Mouse (Mus musculus) inflammation-experienced regulatory T-cells, adult 6 months (primary cell): ENCODE measurements around the gene Ascl5. TPM values are rescaled to one million over a fixed set of nuclear protein-coding genes. Genes with fewer than 3 reads are reported as not detected.

Experiments used
- ATAC-seq: one replicate; pipeline ENCODE4 v1.8.0; 2017
- polyA plus RNA-seq, 3 experiments: library from polyadenylated mRNA; unstranded; fragments of 100-300 nt; shearing (Covaris generic); gene quantifications; one replicate each; pipeline ENCODE4 v1.2.1; 2017

Gene Ascl5
- polyA plus RNA-seq, 3 experiments from 2014 or later = not detected

- no peak for ATAC-seq
Measured at GRCm38 (mm10) chr1:136052547-136052946, 1.9 kb downstream of the Ascl5 start, which contains the start of gene Cacna1s. TSS of gene Cacna1s (plus strand) at chr1:136052750.

- no peak for ATAC-seq
Measured at GRCm38 (mm10) chr1:136055771-136056170, 5.2 kb downstream of the Ascl5 start.

- no peak for ATAC-seq
Measured at GRCm38 (mm10) chr1:136058594-136058993, 8.0 kb downstream of the Ascl5 start.

- no peak for ATAC-seq
Measured at GRCm38 (mm10) chr1:136061041-136061789, 10.6 kb downstream of the Ascl5 start.

- ATAC-seq = no peak
Measured at GRCm38 (mm10) chr1:136061790-136062141, 11.2 kb downstream of the Ascl5 start.

- ATAC-seq = no peak
Measured at GRCm38 (mm10) chr1:136063991-136064390, 13.4 kb downstream of the Ascl5 start.

GRCm38 (mm10) chr1:136066621-136067020, 16.0 kb downstream of the Ascl5 start:
- ATAC-seq = no peak

GRCm38 (mm10) chr1:136067579-136067978, 17.0 kb downstream of the Ascl5 start:
- ATAC-seq = no peak

- no peak for ATAC-seq
Measured at GRCm38 (mm10) chr1:136076086-136076485, 25.5 kb downstream of the Ascl5 start.

GRCm38 (mm10) chr1:136077656-136078055, 27.1 kb downstream of the Ascl5 start:
- ATAC-seq = no peak

GRCm38 (mm10) chr1:136081161-136081560, 30.6 kb downstream of the Ascl5 start:
- ATAC-seq = no peak

- no peak for ATAC-seq
Measured at GRCm38 (mm10) chr1:136085988-136086685, 35.5 kb downstream of the Ascl5 start.

- no peak for ATAC-seq
Measured at GRCm38 (mm10) chr1:136089368-136090165, 39.0 kb downstream of the Ascl5 start.

- ATAC-seq = no peak
Measured at GRCm38 (mm10) chr1:136093726-136094125, 43.1 kb downstream of the Ascl5 start.

- no peak for ATAC-seq
Measured at GRCm38 (mm10) chr1:136094807-136095206, 44.2 kb downstream of the Ascl5 start.

Other genes starting within 250 kb of the Ascl5 start
- gene Lad1, start 232.2 kb upstream of the Ascl5 start, polyA plus RNA-seq = 1 to 10 TPM; 1.9 to 5.2 (median 2.4) TPM
- under 1 TPM in 1 of 3 experiments, not detected in 2; 0.24 TPM for gene Tnnt2, start 214.4 kb upstream of the Ascl5 start, polyA plus RNA-seq
- not detected for gene Pkp1, start 131.6 kb upstream of the Ascl5 start, polyA plus RNA-seq
- gene Igfn1, start 44.5 kb upstream of the Ascl5 start, polyA plus RNA-seq = not detected
- gene Tmem9, start 42.7 kb upstream of the Ascl5 start, polyA plus RNA-seq = 10 to 100 TPM; 20.7 to 39.2 (median 32.3) TPM
- gene Cacna1s, start 1.9 kb downstream of the Ascl5 start, polyA plus RNA-seq = 1 to 10 TPM; 2.7 to 5.0 (median 4.9) TPM
- 10 to 100 TPM; 23.8 to 43.9 (median 33.8) TPM for gene Kif21b, start 80.6 kb downstream of the Ascl5 start, polyA plus RNA-seq
- not detected for gene Mroh3, start 162.0 kb downstream of the Ascl5 start, polyA plus RNA-seq
- gene Inava, start 183.5 kb downstream of the Ascl5 start, polyA plus RNA-seq = under 1 TPM in 1 of 3 experiments, not detected in 2; 0.11 TPM
- not detected for gene Gpr25, start 210.1 kb downstream of the Ascl5 start, polyA plus RNA-seq